Mouse (Mus musculus): Measurements from ENCODE around the gene Gmnn. TPM values are rescaled to one million over a fixed set of nuclear protein-coding genes. Genes with fewer than 3 reads are reported as not detected.

The Gmnn gene
- polyA plus RNA-seq (2015; fragmentation: Nextera tagmentation; extraction: Ambion mirVana) = 69.8 and 78.7 TPM in 2 replicates

GRCm38 (mm10) chr13:24761403-24762227 is at the start of gene Gmnn:
Gmnn (minus strand) TSS chr13:24761923.
- Histone ChIP-seq H3K4me2 (ENCODE audit: low read length) (peak within 1 kb of the TSS; percentile 69), H3K36me3 (ENCODE audit: insufficient read depth, low read length) (no peaks in the 10 kb centered on the region), H3K9ac (ENCODE audit: low read depth, low read length) (peak within 1 kb of the TSS; percentile 75), H3K4me1 (replicated peaks; ENCODE audit: insufficient read depth, low read length) (no peaks in the 10 kb centered on the region), H3K27me3 (ENCODE audit: insufficient read depth, low read length) (no peaks in the 10 kb centered on the region), H3K4me3 (replicated peaks; ENCODE audit: low read depth, low read length) (peak within 1 kb of the TSS; percentile 77), H3K9me3 (replicated peaks; ENCODE audit: low read length) (no peaks in the 10 kb centered on the region), H3K27ac (peak within 1 kb of the TSS; percentile 85)
- peak; percentile 93 for DNase-seq (ENCODE audit: low spot score)
- 1% methylated on average over 79 of the region's 79 CpGs for WGBS
- ATAC-seq (replicated peaks; ENCODE audit: low FRiP score, low read depth) = peak; percentile 98
- no peak for TF ChIP-seq CTCF (IDR thresholded peaks at IDR 0.05; ENCODE audit: low read depth)

DNA sequence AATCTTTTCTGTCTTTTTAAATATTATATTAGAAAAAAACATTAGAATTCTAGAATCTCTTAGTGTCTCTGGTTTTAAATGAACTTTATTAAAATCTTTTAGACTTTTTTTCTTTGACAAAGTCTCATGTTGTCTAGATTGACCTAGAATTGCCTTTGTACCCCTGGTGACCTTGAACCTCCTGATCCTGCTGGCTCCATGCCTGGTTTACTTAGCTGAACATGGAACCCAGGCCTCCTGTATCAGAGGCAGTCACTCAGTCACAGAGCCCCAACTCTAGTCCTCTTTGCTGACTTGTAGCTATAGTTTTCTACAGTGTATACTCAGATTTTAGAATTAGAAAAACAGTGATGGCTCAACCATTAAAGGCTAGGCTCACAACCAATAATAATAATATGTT is 44.4 kb upstream of the Gmnn start:
- Histone ChIP-seq H3K9ac (ENCODE audit: low read depth, low read length) (no peak overlapping the region), H3K36me3 (ENCODE audit: insufficient read depth, low read length) (peaks cover 31% of the 10 kb centered on the region), H3K27me3 (ENCODE audit: insufficient read depth, low read length) (no peaks in the 10 kb centered on the region)

GRCm38 (mm10) chr13:24803196-24803595 is 41.5 kb upstream of the Gmnn start:
- H3K4me3 ChIP-seq (replicated peaks; ENCODE audit: low read depth, low read length) = peak overlapping the region; percentile 98
- H3K27me3 ChIP-seq (ENCODE audit: insufficient read depth, low read length) = no peaks in the 10 kb centered on the region
- ATAC-seq (replicated peaks; ENCODE audit: low FRiP score, low read depth) (no peak), DNase-seq (ENCODE audit: low spot score) (no peak)
- WGBS = 1% methylated on average over 2 of the region's 2 CpGs
- peak overlapping the region; percentile 6; the same call in 1 of the 2 replicates for H3K9ac ChIP-seq (ENCODE audit: low read depth, low read length)
- 0 out of 2 replicates have a peak, but pooled peaks cover 5% of the 10 kb centered on the region for H3K4me1 ChIP-seq (replicated peaks; ENCODE audit: insufficient read depth, low read length)
- H3K27ac ChIP-seq = no peak overlapping the region
- H3K4me2 ChIP-seq (ENCODE audit: low read length) = peak overlapping the region; percentile 81
- H3K9me3 ChIP-seq (replicated peaks; ENCODE audit: low read length) = no peaks in the 10 kb centered on the region
- H3K36me3 ChIP-seq (ENCODE audit: insufficient read depth, low read length) = peaks cover 16% of the 10 kb centered on the region
- TF ChIP-seq CTCF (IDR thresholded peaks at IDR 0.05; ENCODE audit: low read depth) = no peak

More for the DNA sequence above, 44.4 kb upstream of the Gmnn start:
- no peak for ATAC-seq (replicated peaks; ENCODE audit: low FRiP score, low read depth)
- Histone ChIP-seq H3K4me1 (replicated peaks; ENCODE audit: insufficient read depth, low read length) (0 out of 2 replicates have a peak, but pooled peaks cover 5% of the 10 kb centered on the region), H3K27ac (no peak overlapping the region), H3K4me2 (ENCODE audit: low read length) (no peak overlapping the region), H3K4me3 (replicated peaks; ENCODE audit: low read depth, low read length) (no peak overlapping the region), H3K9me3 (replicated peaks; ENCODE audit: low read length) (no peaks in the 10 kb centered on the region)
- no peak for DNase-seq (ENCODE audit: low spot score)
- TF ChIP-seq CTCF (IDR thresholded peaks at IDR 0.05; ENCODE audit: low read depth) = no peak

- WGBS = under 1% methylated on average over 26 of the region's 26 CpGs
- no peak for TF ChIP-seq CTCF (IDR thresholded peaks at IDR 0.05; ENCODE audit: low read depth)
Measured at GRCm38 (mm10) chr13:24802131-24802691, 40.5 kb upstream of the Gmnn start.

DNA sequence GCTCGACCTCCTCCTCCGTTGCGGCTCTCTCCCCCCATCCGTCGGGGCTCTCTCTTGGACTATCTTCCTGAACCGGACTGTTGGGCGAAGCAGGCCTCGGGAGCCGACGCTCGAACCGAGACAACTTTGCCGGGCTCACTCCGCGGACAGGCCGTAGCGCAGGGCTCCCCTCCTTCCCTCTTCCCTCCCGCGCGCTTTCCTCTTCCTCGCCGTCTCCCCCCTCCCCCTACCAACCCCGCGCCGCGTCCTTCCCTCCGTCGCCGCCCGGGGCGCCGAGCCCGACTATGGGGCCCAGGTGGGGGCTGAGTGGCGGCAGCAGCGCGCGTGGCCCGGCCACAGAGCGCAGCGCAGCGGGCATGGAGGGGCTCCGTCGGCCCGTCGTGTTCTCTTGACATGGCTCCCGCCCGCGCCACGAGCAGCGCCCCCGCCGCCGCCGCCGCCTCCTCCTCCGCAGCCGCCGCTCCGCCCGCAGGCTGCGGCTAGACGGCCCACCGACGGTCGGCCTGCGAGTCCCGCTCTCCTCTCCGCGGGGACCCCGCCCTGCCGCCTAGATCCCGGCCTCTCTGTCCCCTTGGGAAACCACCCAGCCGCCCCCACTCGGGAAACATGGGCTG is 39.7 kb upstream of the Gmnn start, which contains the start of gene BC005537:
Gene BC005537 (plus strand): TSS at position 350 of the 614 bp plus-strand sequence.
- Histone ChIP-seq H3K4me3 (replicated peaks; ENCODE audit: low read depth, low read length) (peak within 1 kb of the TSS; percentile 98), H3K4me1 (replicated peaks; ENCODE audit: insufficient read depth, low read length) (0 out of 2 replicates have a peak, but pooled peaks cover 5% of the 10 kb centered on the region), H3K4me2 (ENCODE audit: low read length) (peak within 1 kb of the TSS; percentile 81), H3K27ac (peak within 1 kb of the TSS; percentile 100), H3K36me3 (ENCODE audit: insufficient read depth, low read length) (peaks cover 5% of the 10 kb centered on the region; the same call in 1 of the 2 replicates), H3K27me3 (ENCODE audit: insufficient read depth, low read length) (no peaks in the 10 kb centered on the region), H3K9ac (ENCODE audit: low read depth, low read length) (peak within 1 kb of the TSS; percentile 97), H3K9me3 (replicated peaks; ENCODE audit: low read length) (no peaks in the 10 kb centered on the region)
- WGBS = under 1% methylated on average over 57 of the region's 74 CpGs
- DNase-seq (ENCODE audit: low spot score) (peak; percentile 73), ATAC-seq (replicated peaks; ENCODE audit: low FRiP score, low read depth) (peak; percentile 62)
- TF ChIP-seq CTCF (IDR thresholded peaks at IDR 0.05; ENCODE audit: low read depth) = peak; percentile 34

More at GRCm38 (mm10) chr13:24802131-24802691, 40.5 kb upstream of the Gmnn start:
- H3K27ac ChIP-seq = peak overlapping the region; percentile 100; the same call in 1 of the 2 replicates
- H3K9me3 ChIP-seq (replicated peaks; ENCODE audit: low read length) = no peaks in the 10 kb centered on the region
- DNase-seq (ENCODE audit: low spot score) (peak; percentile 47), ATAC-seq (replicated peaks; ENCODE audit: low FRiP score, low read depth) (no peak)
- peak overlapping the region; percentile 97 for H3K9ac ChIP-seq (ENCODE audit: low read depth, low read length)
- no peaks in the 10 kb centered on the region for H3K27me3 ChIP-seq (ENCODE audit: insufficient read depth, low read length)
- peaks cover 8% of the 10 kb centered on the region; the same call in 1 of the 2 replicates for H3K36me3 ChIP-seq (ENCODE audit: insufficient read depth, low read length)
- 0 out of 2 replicates have a peak, but pooled peaks cover 5% of the 10 kb centered on the region for H3K4me1 ChIP-seq (replicated peaks; ENCODE audit: insufficient read depth, low read length)
- H3K4me2 ChIP-seq (ENCODE audit: low read length) = peak overlapping the region; percentile 81
- H3K4me3 ChIP-seq (replicated peaks; ENCODE audit: low read depth, low read length) = peak overlapping the region; percentile 98

All from kidney, postnatal 0 days (tissue).